Mouse (Mus musculus) lung, embryonic 15.5 days (tissue): Measurements from ENCODE around the gene Alox5. TPM values are rescaled to one million over a fixed set of nuclear protein-coding genes. Genes with fewer than 3 reads are reported as not detected.
A peak's percentile ranks its signal among the peaks of the same experiment; 100 is the strongest.

Experiments
- ATAC-seq: fragments of 200-750 bp; cut with Nextera tagmentation; 2 replicates; pipeline ENCODE4 v1.8.0; 2017; ENCODE audit warnings: moderate number of reproducible peaks, borderline replicate concordance; ENCODE audit not compliant: low FRiP score, low TSS enrichment; ENCODE audit errors: extremely low read depth
- H3K27ac ChIP-seq: fragments of 300-500 bp; sonication (generic); 2 replicates; pipeline ENCODE4 v1.5.1; 2015; ENCODE audit warnings: moderate library complexity, mild to moderate bottlenecking, inconsistent platforms
- H3K27me3 ChIP-seq: fragments of 300-500 bp; sonication (generic); 2 replicates; pipeline ENCODE4 v1.6.1; 2015; ENCODE audit warnings: inconsistent platforms
- H3K36me3 ChIP-seq: fragments of 300-500 bp; sonication (generic); 2 replicates; pipeline ENCODE4 v1.6.1; 2015; ENCODE audit warnings: inconsistent platforms
- H3K4me1 ChIP-seq: fragments of 300-500 bp; sonication (generic); 2 replicates; pipeline ENCODE4 v1.6.1; 2015; ENCODE audit warnings: inconsistent platforms
- H3K4me2 ChIP-seq: fragments of 300-500 bp; sonication (generic); 2 replicates; pipeline ENCODE4 v1.6.1; 2015; ENCODE audit warnings: inconsistent platforms, mild to moderate bottlenecking, moderate library complexity
- H3K4me3 ChIP-seq: fragments of 300-500 bp; sonication (generic); 2 replicates; pipeline ENCODE4 v1.5.1; 2015; ENCODE audit warnings: mild to moderate bottlenecking, inconsistent platforms
- H3K9ac ChIP-seq: fragments of 300-500 bp; sonication (generic); 2 replicates; pipeline ENCODE4 v1.6.1; 2015; ENCODE audit warnings: inconsistent platforms
- H3K9me3 ChIP-seq: fragments of 300-500 bp; sonication (generic); 2 replicates; pipeline ENCODE4 v1.6.1; 2016; ENCODE audit warnings: inconsistent platforms
- WGBS: fragments of 180-500 bp; shearing (Covaris S2); methylation state at CpG from one replicate; pipeline ENCODE4 v1.1.7; 2015; 5-methylcytosine and 5-hydroxymethylcytosine counted together
- polyA plus RNA-seq: library from polyadenylated mRNA; unstranded; fragments of >200 nt; fragmentation: Nextera tagmentation; extraction: Ambion mirVana; gene quantifications from 2 replicates; pipeline ENCODE4 v1.2.1, GENCODE M21; 2015

Alox5 gene
- polyA plus RNA-seq, 1 experiment from 2014 or later: 0.84 TPM

- H3K4me2 ChIP-seq: no peak overlapping the region
- no peaks in the 10 kb centered on the region for H3K4me1 ChIP-seq
- no peak overlapping the region for H3K27ac ChIP-seq
- 95% methylated on average over 12 of the region's 12 CpGs for WGBS
- no peak overlapping the region for H3K4me3 ChIP-seq
- H3K9ac ChIP-seq: no peak overlapping the region
- no peak for ATAC-seq
- H3K36me3 ChIP-seq: 0 out of 2 replicates have a peak, but pooled peaks cover 4% of the 10 kb centered on the region
- no peaks in the 10 kb centered on the region for H3K9me3 ChIP-seq
- no peaks in the 10 kb centered on the region for H3K27me3 ChIP-seq
Observed at GRCm38 (mm10) chr6:116401746-116402423, 59.1 kb downstream of the Alox5 start.

GRCm38 (mm10) chr6:116398136-116398535, 62.8 kb downstream of the Alox5 start:
- 64% methylated on average over 2 of the region's 2 CpGs for WGBS
- no peak overlapping the region for H3K9ac ChIP-seq
- no peaks in the 10 kb centered on the region for H3K36me3 ChIP-seq
- H3K4me3 ChIP-seq: no peak overlapping the region
- no peak overlapping the region for H3K27ac ChIP-seq
- H3K4me1 ChIP-seq: no peaks in the 10 kb centered on the region
- H3K27me3 ChIP-seq: no peaks in the 10 kb centered on the region
- no peak for ATAC-seq
- H3K9me3 ChIP-seq: no peaks in the 10 kb centered on the region
- H3K4me2 ChIP-seq: no peak overlapping the region

GRCm38 (mm10) chr6:116397621-116398020, 63.4 kb downstream of the Alox5 start:
- no peak overlapping the region for H3K27ac ChIP-seq
- no peak overlapping the region for H3K4me2 ChIP-seq
- no peaks in the 10 kb centered on the region for H3K4me1 ChIP-seq
- H3K27me3 ChIP-seq: no peaks in the 10 kb centered on the region
- 54% methylated on average over 6 of the region's 6 CpGs for WGBS
- H3K9ac ChIP-seq: no peak overlapping the region
- H3K4me3 ChIP-seq: no peak overlapping the region
- no peak for ATAC-seq
- H3K9me3 ChIP-seq: no peaks in the 10 kb centered on the region
- H3K36me3 ChIP-seq: no peaks in the 10 kb centered on the region

GRCm38 (mm10) chr6:116394916-116395648, 65.9 kb downstream of the Alox5 start:
- Histone ChIP-seq H3K9me3 (no peaks in the 10 kb centered on the region), H3K27me3 (no peaks in the 10 kb centered on the region), H3K4me1 (no peaks in the 10 kb centered on the region), H3K36me3 (no peaks in the 10 kb centered on the region), H3K4me2 (no peak overlapping the region), H3K4me3 (no peak overlapping the region), H3K9ac (no peak overlapping the region), H3K27ac (no peak overlapping the region)
- ATAC-seq: no peak
- WGBS: 59% methylated on average over 2 of the region's 2 CpGs

GRCm38 (mm10) chr6:116389481-116389880, 71.5 kb downstream of the Alox5 start:
- H3K27me3 ChIP-seq: no peaks in the 10 kb centered on the region
- H3K9ac ChIP-seq: no peak overlapping the region
- H3K4me1 ChIP-seq: peaks cover 10% of the 10 kb centered on the region
- no peaks in the 10 kb centered on the region for H3K36me3 ChIP-seq
- no peak for ATAC-seq
- no peak overlapping the region for H3K4me2 ChIP-seq
- H3K4me3 ChIP-seq: no peak overlapping the region
- H3K9me3 ChIP-seq: no peaks in the 10 kb centered on the region
- H3K27ac ChIP-seq: no peak overlapping the region

- Histone ChIP-seq H3K27me3 (no peaks in the 10 kb centered on the region), H3K4me1 (peaks cover 16% of the 10 kb centered on the region), H3K4me3 (no peak overlapping the region), H3K36me3 (no peaks in the 10 kb centered on the region), H3K9me3 (no peaks in the 10 kb centered on the region), H3K27ac (no peak overlapping the region), H3K9ac (no peak overlapping the region), H3K4me2 (no peak overlapping the region)
- ATAC-seq: no peak
- 80% methylated on average over 1 of the region's 1 CpGs for WGBS
Observed at GRCm38 (mm10) chr6:116388068-116388467, 72.9 kb downstream of the Alox5 start.

- no peak overlapping the region for H3K9ac ChIP-seq
- no peaks in the 10 kb centered on the region for H3K9me3 ChIP-seq
- WGBS: 64% methylated on average over 3 of the region's 3 CpGs
- no peak overlapping the region for H3K4me3 ChIP-seq
- H3K36me3 ChIP-seq: no peaks in the 10 kb centered on the region
- no peak for ATAC-seq
- H3K27me3 ChIP-seq: no peaks in the 10 kb centered on the region
- peaks cover 18% of the 10 kb centered on the region for H3K4me1 ChIP-seq
- no peak overlapping the region for H3K4me2 ChIP-seq
- H3K27ac ChIP-seq: no peak overlapping the region
Observed at GRCm38 (mm10) chr6:116386506-116386905, 74.5 kb downstream of the Alox5 start.

- Histone ChIP-seq H3K27me3 (no peaks in the 10 kb centered on the region), H3K27ac (peak overlapping the region; percentile 63; the same call in 1 of the 2 replicates), H3K9me3 (no peaks in the 10 kb centered on the region), H3K36me3 (no peaks in the 10 kb centered on the region), H3K4me1 (peaks cover 18% of the 10 kb centered on the region), H3K4me3 (no peak overlapping the region), H3K4me2 (peak overlapping the region; percentile 22; the same call in 1 of the 2 replicates), H3K9ac (no peak overlapping the region)
- peak; percentile 90; the same call in 1 of the 2 replicates for ATAC-seq
- WGBS: 37% methylated on average over 4 of the region's 4 CpGs
Observed at GRCm38 (mm10) chr6:116386045-116386415, 74.9 kb downstream of the Alox5 start.

- Histone ChIP-seq H3K36me3 (no peaks in the 10 kb centered on the region), H3K27ac (peak overlapping the region; percentile 63), H3K4me3 (no peak overlapping the region), H3K4me2 (peak overlapping the region; percentile 0; the same call in 1 of the 2 replicates), H3K9ac (no peak overlapping the region), H3K4me1 (peaks cover 18% of the 10 kb centered on the region), H3K9me3 (no peaks in the 10 kb centered on the region), H3K27me3 (no peaks in the 10 kb centered on the region)
- peak; percentile 65 for ATAC-seq
- WGBS: 21% methylated on average over 5 of the region's 5 CpGs
Observed at GRCm38 (mm10) chr6:116385194-116386044, 75.6 kb downstream of the Alox5 start.

GRCm38 (mm10) chr6:116383582-116383981, 77.4 kb downstream of the Alox5 start:
- 74% methylated on average over 10 of the region's 10 CpGs for WGBS
- Histone ChIP-seq H3K27ac (no peak overlapping the region), H3K36me3 (no peaks in the 10 kb centered on the region), H3K9me3 (no peaks in the 10 kb centered on the region), H3K4me1 (peaks cover 18% of the 10 kb centered on the region), H3K4me2 (no peak overlapping the region), H3K9ac (no peak overlapping the region), H3K27me3 (no peaks in the 10 kb centered on the region), H3K4me3 (no peak overlapping the region)
- no peak for ATAC-seq

GRCm38 (mm10) chr6:116381605-116382004, 79.4 kb downstream of the Alox5 start:
- Histone ChIP-seq H3K4me2 (no peak overlapping the region), H3K4me1 (peaks cover 18% of the 10 kb centered on the region), H3K27ac (no peak overlapping the region), H3K4me3 (no peak overlapping the region), H3K27me3 (no peaks in the 10 kb centered on the region), H3K9me3 (no peaks in the 10 kb centered on the region), H3K36me3 (0 out of 2 replicates have a peak, but pooled peaks cover 5% of the 10 kb centered on the region), H3K9ac (no peak overlapping the region)
- no peak for ATAC-seq
- 34% methylated on average over 2 of the region's 2 CpGs for WGBS
